Mouse (Mus musculus): ENCODE data around the gene Polm.

The Polm gene

GRCm38 (mm10) chr11:5780035-5780499 lies 57.7 kb downstream of the Polm start:
- no peak for DNase-seq (ENCODE audit: extremely low spot score, low read depth, low spot score)

GRCm38 (mm10) chr11:5778481-5778880 lies 59.3 kb downstream of the Polm start:
- no peak for DNase-seq (ENCODE audit: extremely low spot score, low read depth, low spot score)

Data from hindlimb bud, embryonic 11.5 days (tissue).